Mouse (Mus musculus) embryonic facial prominence, embryonic 15.5 days (tissue): Measurements from ENCODE around the gene Olfr1178. TPM values are rescaled to one million over a fixed set of nuclear protein-coding genes. Genes with fewer than 3 reads are reported as not detected.

ENCODE experiments used
- ATAC-seq: fragments of 200-750 bp; cut with Nextera tagmentation; 2 replicates; pipeline ENCODE4 v1.8.0; 2017; ENCODE audit warnings: low read depth, moderate TSS enrichment; ENCODE audit not compliant: insufficient number of reproducible peaks, low FRiP score, low TSS enrichment
- H3K27ac ChIP-seq: fragments of 300-500 bp; sonication (generic); replicated peaks from 2 replicates; pipeline ENCODE4 v1.5.1; 2015; ENCODE audit warnings: mild to moderate bottlenecking, inconsistent platforms
- H3K27me3 ChIP-seq: fragments of 300-500 bp; sonication (generic); 2 replicates; pipeline ENCODE4 v1.6.1; 2015; ENCODE audit warnings: inconsistent platforms
- H3K36me3 ChIP-seq: fragments of 300-500 bp; sonication (generic); 2 replicates; pipeline ENCODE4 v1.6.1; 2015; ENCODE audit warnings: mild to moderate bottlenecking, inconsistent platforms
- H3K4me1 ChIP-seq: fragments of 300-500 bp; sonication (generic); 2 replicates; pipeline ENCODE4 v1.6.1; 2015; ENCODE audit warnings: inconsistent platforms
- H3K4me2 ChIP-seq: fragments of 300-500 bp; sonication (generic); replicated peaks from 2 replicates; pipeline ENCODE4 v1.6.1; 2015; ENCODE audit warnings: mild to moderate bottlenecking, inconsistent platforms
- H3K4me3 ChIP-seq: fragments of 300-500 bp; sonication (generic); replicated peaks from 2 replicates; pipeline ENCODE4 v1.5.1; 2015; ENCODE audit warnings: mild to moderate bottlenecking, inconsistent platforms
- H3K9ac ChIP-seq: fragments of 300-500 bp; sonication (generic); 2 replicates; pipeline ENCODE4 v1.6.1; 2015; ENCODE audit warnings: inconsistent platforms
- H3K9me3 ChIP-seq: fragments of 300-500 bp; sonication (generic); replicated peaks from 2 replicates; pipeline ENCODE4 v1.6.1; 2016; ENCODE audit warnings: inconsistent platforms
- WGBS: fragments of 180-500 bp; shearing (Covaris S2); methylation state at CpG from one replicate; pipeline ENCODE4 v1.1.7; 2015; 5-methylcytosine and 5-hydroxymethylcytosine counted together
- polyA plus RNA-seq: library from polyadenylated mRNA; unstranded; fragments of >200 nt; fragmentation: Nextera tagmentation; extraction: Ambion mirVana; gene quantifications from 2 replicates; pipeline ENCODE4 v1.2.1, GENCODE M21; 2015

The Olfr1178 gene
- polyA plus RNA-seq, result not detected in 2 replicates

DNA sequence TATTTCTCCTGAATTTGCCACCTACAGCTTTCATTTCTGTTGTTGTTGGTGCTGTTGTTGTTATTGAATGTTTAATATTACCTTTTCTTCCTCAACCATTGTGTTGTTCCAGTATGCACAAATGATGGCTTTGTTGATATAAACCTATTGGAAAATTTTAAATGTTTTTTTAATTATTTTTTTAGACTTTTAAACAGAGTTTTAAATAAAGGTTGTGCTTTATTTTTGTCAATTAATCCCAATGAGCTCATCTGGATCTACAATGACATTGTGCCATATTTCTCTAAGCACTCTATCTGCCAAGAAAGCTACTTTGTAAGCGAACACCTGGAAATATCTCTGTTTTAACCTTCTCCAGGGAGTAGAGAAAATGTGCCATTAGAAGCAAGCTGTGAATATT lies at the start of gene Olfr1178:
Gene Olfr1178 (plus strand): TSS at position 301 of the 400 bp plus-strand sequence.
- Histone ChIP-seq H3K4me3 (no peak within 1 kb of the TSS), H3K27me3 (no peaks in the 10 kb centered on the region), H3K27ac (no peak within 1 kb of the TSS), H3K4me1 (no peaks in the 10 kb centered on the region), H3K36me3 (no peaks in the 10 kb centered on the region), H3K9me3 (no peaks in the 10 kb centered on the region), H3K9ac (no peak within 1 kb of the TSS), H3K4me2 (no peak within 1 kb of the TSS)
- no peak for ATAC-seq
- WGBS, result 86% methylated on average over 1 of the region's 1 CpGs

GRCm38 (mm10) chr2:88346392-88346791 lies 40.5 kb upstream of the Olfr1178 start, which contains the start of gene Olfr1177-ps:
Gene Olfr1177-ps (minus strand): TSS chr2:88346492.
- H3K9me3 ChIP-seq, result no peaks in the 10 kb centered on the region
- no peaks in the 10 kb centered on the region for H3K36me3 ChIP-seq
- H3K4me1 ChIP-seq, result no peaks in the 10 kb centered on the region
- no peak within 1 kb of the TSS for H3K9ac ChIP-seq
- H3K27ac ChIP-seq, result no peak within 1 kb of the TSS
- WGBS, result 79% methylated on average over 1 of the region's 1 CpGs
- no peaks in the 10 kb centered on the region for H3K27me3 ChIP-seq
- ATAC-seq, result no peak
- H3K4me2 ChIP-seq, result no peak within 1 kb of the TSS
- no peak within 1 kb of the TSS for H3K4me3 ChIP-seq

DNA sequence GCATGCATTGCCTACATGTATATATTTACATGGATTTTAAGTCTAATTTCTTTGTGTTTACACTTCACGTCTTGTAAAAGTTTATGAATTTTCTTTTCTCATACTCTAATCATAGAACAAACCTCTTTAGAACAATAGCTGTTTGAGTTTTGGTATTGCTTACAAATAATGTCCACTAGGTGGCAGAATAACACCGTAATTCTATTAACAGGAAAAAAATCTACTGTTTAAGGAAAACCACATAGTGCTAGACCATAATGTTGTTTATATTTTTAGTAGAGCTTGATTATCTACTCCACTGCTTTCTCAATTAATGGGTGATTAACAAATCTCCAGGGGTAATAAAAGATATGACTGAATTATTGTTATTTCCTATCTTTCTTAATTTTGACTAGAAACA lies 30.6 kb upstream of the Olfr1178 start:
- WGBS, result 2% methylated on average over 2 of the region's 2 CpGs
- Histone ChIP-seq H3K9me3 (no peaks in the 10 kb centered on the region), H3K4me3 (no peak overlapping the region), H3K36me3 (no peaks in the 10 kb centered on the region), H3K4me2 (no peak overlapping the region), H3K27me3 (no peaks in the 10 kb centered on the region), H3K9ac (no peak overlapping the region), H3K27ac (no peak overlapping the region), H3K4me1 (no peaks in the 10 kb centered on the region)
- ATAC-seq, result no peak

DNA sequence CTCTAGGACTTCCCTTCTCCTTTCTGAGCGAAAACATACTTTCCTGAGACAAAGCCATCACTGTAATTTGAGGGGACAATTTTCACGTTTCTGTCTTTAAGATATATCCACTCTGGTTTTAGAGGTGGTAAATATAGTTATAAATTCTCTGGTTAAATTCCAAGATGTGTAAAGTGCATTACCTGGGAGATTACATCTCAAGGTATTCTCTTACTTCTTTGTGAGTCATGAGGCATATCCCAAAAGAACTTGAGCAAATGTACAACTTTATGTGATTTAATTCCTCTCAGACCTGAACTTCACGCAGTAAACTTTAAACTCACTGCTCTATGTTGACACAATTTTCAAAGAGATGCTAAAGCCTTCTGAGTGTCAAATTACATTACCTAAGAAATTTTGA lies 19.5 kb downstream of the Olfr1178 start, which contains the start of gene Olfr1179:
Gene Olfr1179 (minus strand): TSS at position 101 of the 400 bp plus-strand sequence.
- H3K4me1 ChIP-seq, result no peaks in the 10 kb centered on the region
- H3K4me2 ChIP-seq, result no peak within 1 kb of the TSS
- no peaks in the 10 kb centered on the region for H3K36me3 ChIP-seq
- 72% methylated on average over 3 of the region's 3 CpGs for WGBS
- no peaks in the 10 kb centered on the region for H3K27me3 ChIP-seq
- H3K9me3 ChIP-seq, result no peaks in the 10 kb centered on the region
- no peak within 1 kb of the TSS for H3K9ac ChIP-seq
- ATAC-seq, result no peak
- no peak within 1 kb of the TSS for H3K27ac ChIP-seq
- no peak within 1 kb of the TSS for H3K4me3 ChIP-seq

GRCm38 (mm10) chr2:88419051-88419450 lies 32.2 kb downstream of the Olfr1178 start, which contains the start of gene Olfr1180:
Gene Olfr1180 (minus strand): TSS chr2:88419151.
- H3K4me1 ChIP-seq, result no peaks in the 10 kb centered on the region
- no peaks in the 10 kb centered on the region for H3K36me3 ChIP-seq
- 78% methylated on average over 2 of the region's 2 CpGs for WGBS
- H3K9ac ChIP-seq, result no peak within 1 kb of the TSS
- H3K4me3 ChIP-seq, result no peak within 1 kb of the TSS
- no peak within 1 kb of the TSS for H3K4me2 ChIP-seq
- no peaks in the 10 kb centered on the region for H3K27me3 ChIP-seq
- H3K27ac ChIP-seq, result no peak within 1 kb of the TSS
- no peak for ATAC-seq
- no peaks in the 10 kb centered on the region for H3K9me3 ChIP-seq

- ATAC-seq, result no peak
These were observed 39.2 kb downstream of the Olfr1178 start, which contains the start of gene Olfr1181 for GRCm38 (mm10) chr2:88426071-88426470. Gene Olfr1181 (minus strand): TSS chr2:88426171.

DNA sequence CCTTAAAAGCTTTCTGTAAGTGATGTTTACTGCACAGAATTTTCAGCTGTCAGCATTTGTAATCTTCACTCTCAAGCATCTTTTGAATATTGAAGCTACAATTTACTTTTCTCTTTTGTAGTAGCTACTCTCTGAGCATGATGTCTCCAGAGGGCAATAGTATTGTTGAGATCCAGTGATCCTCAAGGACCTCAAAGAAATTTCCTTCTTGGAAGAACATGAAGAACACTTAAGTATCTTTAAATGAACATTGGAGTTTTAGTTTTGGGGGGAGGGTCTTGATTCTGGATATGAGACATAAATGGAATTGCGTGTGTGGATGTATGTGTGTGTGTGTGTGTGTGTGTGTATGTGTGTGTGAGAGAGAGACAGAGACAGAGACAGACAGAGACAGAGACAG lies 62.2 kb downstream of the Olfr1178 start, which contains the start of gene Gm13757:
Gene Gm13757 (minus strand): TSS at position 101 of the 400 bp plus-strand sequence.
- Histone ChIP-seq H3K9ac (no peak within 1 kb of the TSS), H3K4me3 (no peak within 1 kb of the TSS), H3K36me3 (no peaks in the 10 kb centered on the region), H3K4me2 (no peak within 1 kb of the TSS), H3K4me1 (no peaks in the 10 kb centered on the region), H3K9me3 (no peaks in the 10 kb centered on the region), H3K27ac (no peak within 1 kb of the TSS), H3K27me3 (no peaks in the 10 kb centered on the region)
- 89% methylated on average over 1 of the region's 1 CpGs for WGBS
- ATAC-seq, result no peak

More at GRCm38 (mm10) chr2:88426071-88426470, 39.2 kb downstream of the Olfr1178 start, which contains the start of gene Olfr1181:
- no peaks in the 10 kb centered on the region for H3K4me1 ChIP-seq
- H3K27me3 ChIP-seq, result no peaks in the 10 kb centered on the region
- no peak within 1 kb of the TSS for H3K9ac ChIP-seq
- H3K27ac ChIP-seq, result no peak within 1 kb of the TSS
- no peaks in the 10 kb centered on the region for H3K36me3 ChIP-seq
- WGBS, result 77% methylated on average over 1 of the region's 1 CpGs
- no peak within 1 kb of the TSS for H3K4me2 ChIP-seq
- no peaks in the 10 kb centered on the region for H3K9me3 ChIP-seq
- no peak within 1 kb of the TSS for H3K4me3 ChIP-seq

Other genes starting within 250 kb of the Olfr1178 start
- gene Olfr1167, start 231.9 kb upstream of the Olfr1178 start, polyA plus RNA-seq, result not detected in 2 replicates
- gene Olfr1168, start 205.2 kb upstream of the Olfr1178 start, polyA plus RNA-seq, result not detected in 2 replicates
- gene Olfr1170, start 158.7 kb upstream of the Olfr1178 start, polyA plus RNA-seq, result not detected in 2 replicates
- not detected in 2 replicates for gene Olfr1173, start 107.2 kb upstream of the Olfr1178 start, polyA plus RNA-seq
- not detected in 2 replicates for gene Olfr1174-ps, start 71.9 kb upstream of the Olfr1178 start, polyA plus RNA-seq
- gene Olfr1175-ps, start 59.8 kb upstream of the Olfr1178 start, polyA plus RNA-seq, result not detected in 2 replicates
- 0.40 and 0.41 TPM in 2 replicates for gene Olfr1176, start 50.3 kb upstream of the Olfr1178 start, polyA plus RNA-seq
- gene Olfr1177-ps, start 40.6 kb upstream of the Olfr1178 start, polyA plus RNA-seq, result 0.13 and 0.23 TPM in 2 replicates
- not detected in 2 replicates for gene Olfr1179, start 19.4 kb downstream of the Olfr1178 start, polyA plus RNA-seq
- gene Olfr1180, start 32.1 kb downstream of the Olfr1178 start, polyA plus RNA-seq, result not detected in 2 replicates
- not detected in 2 replicates for gene Olfr1181, start 39.1 kb downstream of the Olfr1178 start, polyA plus RNA-seq
- gene Gm13757, start 62.1 kb downstream of the Olfr1178 start, polyA plus RNA-seq, result not detected in 2 replicates
- not detected in 2 replicates for gene Olfr1183, start 67.8 kb downstream of the Olfr1178 start, polyA plus RNA-seq
- gene Olfr1184, start 96.5 kb downstream of the Olfr1178 start, polyA plus RNA-seq, result not detected in 2 replicates
- not detected in 2 replicates for gene Olfr1185-ps1, start 106.3 kb downstream of the Olfr1178 start, polyA plus RNA-seq
- not detected in 2 replicates for gene Olfr1186, start 131.5 kb downstream of the Olfr1178 start, polyA plus RNA-seq
- gene Olfr1188, start 169.9 kb downstream of the Olfr1178 start, polyA plus RNA-seq, result not detected in 2 replicates
- not detected in 2 replicates for gene Olfr1189, start 199.4 kb downstream of the Olfr1178 start, polyA plus RNA-seq